19 mouse cellular contexts compared by ENCODE assay signal in genomic region chr16:84881754-84882321, GRCm38 (mm10). TPM values are rescaled to one million over a fixed set of nuclear protein-coding genes. Genes with fewer than 3 reads are reported as not detected.
DNase-seq lines count a peak whose midpoint lies in the region; ATAC-seq and TF ChIP-seq lines count a peak whose summit lies in the region.
"Had no signal": no experiment of that assay in that cellular context is flagged by ENCODE, and none has a peak within 500 bp of the region (broad histone marks: within the 10 kb centered on the region; RNA-seq: fewer than 3 reads in every experiment).

No protein-coding gene starts in this region.

- in situ Hi-C loops in ES-E14 (cut with MboI; ENCODE audit: low sequenced_read_pairs in 2 of 2, unreplicated experiment in 2 of 2) = no loop called here

- no peak overlapping the region for H3K9ac ChIP-seq in ES-E14 (ENCODE audit: insufficient read depth, low read depth, low read length, poor library complexity, severe bottlenecking)
- H3K9ac ChIP-seq: embryonic facial prominence, embryonic 13.5 days; forebrain, embryonic 12.5 days; heart, embryonic 13.5 days; hindbrain, embryonic 12.5 days had no signal

- ATAC-seq in common myeloid progenitor, adult 5-6 weeks (replicated peaks; ENCODE audit: low read depth, poor library complexity, severe bottlenecking) = peak; percentile 48
- ATAC-seq in megakaryocyte progenitor cell, adult 5-6 weeks (replicated peaks; ENCODE audit: poor library complexity) = peak; percentile 53
- ATAC-seq: forebrain, embryonic 16.5 days; hindbrain, embryonic 16.5 days had no signal

- H3K36me3 ChIP-seq in ES-E14 (ENCODE audit: control insufficient read depth, insufficient read depth, low read length, poor library complexity, severe bottlenecking) = no peaks in the 10 kb centered on the region
- H3K36me3 ChIP-seq: embryonic facial prominence, embryonic 13.5 days; forebrain, embryonic 12.5 days; heart, embryonic 13.5 days; hindbrain, embryonic 12.5 days had no signal

- H3K4me1 ChIP-seq in ES-E14 (ENCODE audit: control insufficient read depth in 2 of 2, insufficient read depth in 2 of 2, low read length in 2 of 2, poor library complexity in 1 of 2) = no peaks in the 10 kb centered on the region
- H3K4me1 ChIP-seq: embryonic facial prominence, embryonic 13.5 days; forebrain, embryonic 12.5 days; heart, embryonic 13.5 days had no signal

- H3K27ac ChIP-seq in ES-E14 (ENCODE audit: insufficient read depth, low read depth, low read length, poor library complexity, severe bottlenecking) = no peak overlapping the region
- H3K27ac ChIP-seq: embryonic facial prominence, embryonic 13.5 days; forebrain, embryonic 12.5 days; heart, embryonic 13.5 days; hindbrain, embryonic 12.5 days had no signal

- H3K4me3 ChIP-seq in ES-E14 (ENCODE audit: insufficient read depth in 1 of 2, low read depth in 1 of 2, low read length in 2 of 2, poor library complexity in 1 of 2, severe bottlenecking in 1 of 2) = no peak overlapping the region
- H3K4me3 ChIP-seq: embryonic facial prominence, embryonic 13.5 days; forebrain, embryonic 12.5 days; heart, embryonic 13.5 days; hindbrain, embryonic 12.5 days had no signal

- DNase-seq in 416B (ENCODE audit: low read depth) (peak; percentile 26), ES-E14 (ENCODE audit: low read depth, low spot score) (no peak), MN1 (ENCODE audit: low spot score) (no peak)
- DNase-seq in right cerebral cortex, postnatal 36 days (ENCODE audit: low spot score in 2 of 2) = no peak
- no peak for DNase-seq in heart, postnatal 4 days
- DNase-seq: adrenal gland, postnatal 14 days; cerebellum, adult 11-12 months; cerebellum, adult 9-10 months; cerebellum, postnatal 25 days; gastrocnemius, postnatal 10 days; heart, postnatal 36 days had no signal

- H3K9me3 ChIP-seq in ES-E14 (ENCODE audit: control insufficient read depth, insufficient read depth, low read depth, low read length) = no peaks in the 10 kb centered on the region
- H3K9me3 ChIP-seq: embryonic facial prominence, embryonic 13.5 days; forebrain, embryonic 12.5 days; heart, embryonic 13.5 days; hindbrain, embryonic 12.5 days had no signal

TF ChIP-seq in ES-E14, 5 proteins besides CTCF, POLR2A, EP300 and RAD21:
- TF ChIP-seq ZNF384 (IDR thresholded peaks at IDR 0.05; ENCODE audit: low read depth, low read length) = peak; percentile 87
- TF ChIP-seq CHD2 (IDR thresholded peaks at IDR 0.05; ENCODE audit: low read depth, low read length) = no peak

RNA-seq across cellular contexts. Expression of gene Atp5j, which starts 46.4 kb away (rescaled TPM):
- total RNA-seq in ES-E14 (2012; rRNA removed) = 85.7 and 149 TPM in 2 replicates
- 290 and 371 TPM in 2 replicates for total RNA-seq in common myeloid progenitor, adult 5-6 weeks (2017)
- 461 and 468 TPM in 2 replicates for total RNA-seq in megakaryocyte progenitor cell, adult 5-6 weeks (2015)
- total RNA-seq in megakaryocyte progenitor cell, adult 5-6 weeks (2017) = 318 and 331 TPM in 2 replicates
- total RNA-seq in heart, postnatal 4 days (2021) = 1,000 to 10,000 TPM; 1,262 to 1,293 TPM

RNA-seq across cellular contexts. Expression of gene Gabpa, which starts 47.1 kb away (rescaled TPM):
- 92.3 and 95.5 TPM in 2 replicates for total RNA-seq in ES-E14 (2012; rRNA removed)
- 75.3 and 86.6 TPM in 2 replicates for total RNA-seq in common myeloid progenitor, adult 5-6 weeks (2017)
- 63.9 and 78.2 TPM in 2 replicates for total RNA-seq in megakaryocyte progenitor cell, adult 5-6 weeks (2015)
- total RNA-seq in megakaryocyte progenitor cell, adult 5-6 weeks (2017) = 65.1 and 81.3 TPM in 2 replicates
- total RNA-seq in heart, postnatal 4 days (2021) = 10 to 100 TPM; 50.8 to 51.1 TPM
